Mouse (Mus musculus) small intestine, adult 2 months (tissue): ENCODE results near the gene Ets1.

Experiments
- CTCF ChIP-seq: fragments of 200-500 bp; IDR thresholded peaks from 2 replicates; pipeline ENCODE4 v1.5.1; 2012; ENCODE audit warnings: low read depth, mild to moderate bottlenecking, control low read depth, inconsistent platforms, low read length, moderate library complexity, mixed read lengths; ENCODE audit not compliant: insufficient replicate concordance, insufficient read length; ENCODE audit errors: extremely low read depth
- POLR2A ChIP-seq: fragments of 200-500 bp; IDR thresholded peaks from 2 replicates; pipeline ENCODE4 v1.6.1; 2012; ENCODE audit warnings: low read depth, mild to moderate bottlenecking, control low read depth, inconsistent platforms, low read length, moderate library complexity

GRCm38 (mm10) chr9:32615461-32615860 lies 20.6 kb upstream of the Ets1 start:
- TF ChIP-seq POLR2A (no peak), CTCF (no peak)
